Mouse (Mus musculus) brain, adult 2 months (tissue): ENCODE results near the gene Ttll11.

Experiments used
- DNase-seq: peaks from one replicate; pipeline ENCODE4 v3.0.0; 2011; ENCODE audit warnings: low read depth, low spot score

The Ttll11 gene

GRCm38 (mm10) chr2:35979644-35980021, at the start of gene Ttll11:
Gene Ttll11 (minus strand): TSS chr2:35979913.
- DNase-seq: peak; percentile 98

GRCm38 (mm10) chr2:36023291-36023690, 43.6 kb upstream of the Ttll11 start:
- no peak for DNase-seq

- peak; percentile 93 for DNase-seq
Measured at GRCm38 (mm10) chr2:36021385-36022159, 41.9 kb upstream of the Ttll11 start.

- DNase-seq: no peak
Measured at GRCm38 (mm10) chr2:36013010-36013409, 33.3 kb upstream of the Ttll11 start.

DNA sequence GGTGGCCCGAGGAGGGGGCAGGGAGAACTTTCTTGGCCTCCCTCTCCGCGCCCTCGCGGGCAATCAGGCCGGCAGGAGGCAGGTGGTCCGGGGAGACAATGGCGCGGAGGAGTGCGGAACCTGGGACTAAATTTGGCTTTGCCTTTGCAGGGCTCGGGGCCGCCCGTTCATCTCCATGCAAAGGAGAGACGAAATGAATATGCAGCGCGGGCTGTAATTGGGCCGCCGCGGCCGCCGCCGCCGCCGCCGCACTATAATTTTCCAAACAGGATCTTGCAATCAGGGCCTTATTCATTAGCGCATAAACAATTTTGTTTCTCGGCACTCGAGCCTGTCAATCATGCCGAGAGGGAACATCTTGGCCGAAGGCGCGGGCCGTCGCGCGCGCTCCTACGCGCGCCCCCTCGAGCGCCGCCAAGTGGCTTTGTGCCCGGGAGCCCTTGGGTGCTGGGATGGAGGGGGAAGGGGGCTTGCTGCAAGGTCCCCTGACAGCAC, 31.7 kb upstream of the Ttll11 start:
- peak; percentile 57 for DNase-seq

- peak; percentile 63 for DNase-seq
Measured at GRCm38 (mm10) chr2:36010579-36010978, 30.9 kb upstream of the Ttll11 start.

- DNase-seq: peak; percentile 89
Measured at GRCm38 (mm10) chr2:36009386-36009785, 29.7 kb upstream of the Ttll11 start.

- DNase-seq: peak; percentile 63
Measured at GRCm38 (mm10) chr2:36008071-36008470, 28.4 kb upstream of the Ttll11 start.

DNA sequence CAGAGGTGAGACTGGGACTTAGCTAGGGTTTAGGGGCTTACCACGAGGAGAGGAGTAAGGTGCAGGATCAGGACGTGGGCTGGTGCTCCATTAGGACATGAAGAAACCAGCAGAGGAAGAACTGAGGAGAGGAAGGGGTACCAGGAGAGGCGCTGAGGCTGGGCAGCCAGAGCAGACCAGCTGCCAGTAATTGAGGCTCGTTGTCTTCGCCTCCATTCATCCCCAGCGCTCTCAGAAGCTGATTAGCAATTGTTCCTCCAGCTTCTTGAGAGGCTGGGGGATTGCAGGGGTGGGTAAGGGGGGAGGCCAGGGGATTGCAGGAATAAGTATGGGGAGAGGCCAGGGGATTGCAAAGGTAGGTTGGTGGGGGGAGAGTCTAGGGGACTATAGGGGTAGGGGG, 22.5 kb upstream of the Ttll11 start:
- no peak for DNase-seq

- DNase-seq: no peak
Measured at GRCm38 (mm10) chr2:36000390-36000789, 20.7 kb upstream of the Ttll11 start.

DNA sequence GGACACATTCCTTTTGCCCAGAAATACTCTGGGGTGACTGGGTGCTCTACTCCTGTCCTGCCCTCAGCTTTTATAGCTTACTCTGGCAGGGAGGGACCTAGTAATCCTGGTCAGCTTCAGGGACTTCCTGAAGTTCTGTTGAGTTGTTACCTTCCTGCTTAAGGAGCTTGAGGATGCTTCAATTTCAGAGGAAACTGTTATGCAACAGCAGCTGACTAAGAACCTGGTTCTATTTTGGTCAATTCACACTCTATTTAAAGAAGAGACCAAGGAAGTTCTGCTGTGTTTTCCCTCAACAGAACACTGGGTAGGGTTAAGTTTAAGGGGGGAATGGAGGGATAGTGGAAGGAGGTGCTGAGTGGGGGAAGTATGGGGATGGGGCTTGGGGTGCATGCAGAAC, 19.5 kb upstream of the Ttll11 start:
- DNase-seq: peak; percentile 75

DNA sequence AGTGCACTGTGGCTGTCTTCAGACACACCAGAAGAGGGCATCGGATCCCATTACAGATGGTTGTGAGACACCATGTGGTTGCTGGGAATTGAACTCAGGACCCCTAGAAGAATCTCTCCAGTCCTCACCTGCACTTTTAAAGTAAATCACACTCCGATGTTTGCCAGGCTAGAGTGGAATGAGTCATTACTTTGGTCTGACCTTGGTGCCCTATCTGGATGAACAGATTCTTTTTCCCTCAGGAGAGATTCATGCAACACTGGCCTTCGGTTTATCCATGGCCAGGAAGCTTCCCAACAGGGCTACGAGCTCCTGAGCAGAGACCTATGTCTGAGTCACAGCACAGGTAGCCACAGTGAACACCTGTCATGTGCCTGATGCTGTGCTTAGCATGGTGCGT, 18.7 kb upstream of the Ttll11 start:
- DNase-seq: no peak

GRCm38 (mm10) chr2:35996753-35997152, 17.0 kb upstream of the Ttll11 start:
- no peak for DNase-seq

GRCm38 (mm10) chr2:35994303-35994702, 14.6 kb upstream of the Ttll11 start:
- peak; percentile 79 for DNase-seq

- DNase-seq: no peak
Measured at GRCm38 (mm10) chr2:35993481-35993880, 13.8 kb upstream of the Ttll11 start.

DNA sequence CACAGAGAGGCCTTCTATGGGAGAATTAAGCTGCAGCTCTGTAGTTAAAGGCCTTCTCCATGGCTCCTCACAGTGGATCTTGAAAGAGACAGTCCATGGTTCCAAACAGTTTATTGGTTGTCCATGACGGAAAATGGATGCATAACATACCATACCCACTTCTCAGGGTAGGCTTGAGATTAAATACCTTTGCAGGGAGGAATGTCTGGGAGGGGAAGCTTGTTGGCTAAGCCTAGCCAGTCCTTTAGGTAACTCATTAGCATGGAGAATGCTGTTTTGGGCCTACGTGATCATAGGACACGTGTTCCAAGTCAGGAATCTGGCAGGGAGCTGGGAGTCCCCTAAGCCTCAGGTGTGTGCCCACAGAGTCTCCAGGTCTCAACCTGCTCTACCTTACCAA, 12.5 kb upstream of the Ttll11 start:
- no peak for DNase-seq

- DNase-seq: peak; percentile 86
Measured at GRCm38 (mm10) chr2:35983869-35984268, 4.2 kb upstream of the Ttll11 start.

- no peak for DNase-seq
Measured at GRCm38 (mm10) chr2:35981872-35982271, 2.2 kb upstream of the Ttll11 start.

DNA sequence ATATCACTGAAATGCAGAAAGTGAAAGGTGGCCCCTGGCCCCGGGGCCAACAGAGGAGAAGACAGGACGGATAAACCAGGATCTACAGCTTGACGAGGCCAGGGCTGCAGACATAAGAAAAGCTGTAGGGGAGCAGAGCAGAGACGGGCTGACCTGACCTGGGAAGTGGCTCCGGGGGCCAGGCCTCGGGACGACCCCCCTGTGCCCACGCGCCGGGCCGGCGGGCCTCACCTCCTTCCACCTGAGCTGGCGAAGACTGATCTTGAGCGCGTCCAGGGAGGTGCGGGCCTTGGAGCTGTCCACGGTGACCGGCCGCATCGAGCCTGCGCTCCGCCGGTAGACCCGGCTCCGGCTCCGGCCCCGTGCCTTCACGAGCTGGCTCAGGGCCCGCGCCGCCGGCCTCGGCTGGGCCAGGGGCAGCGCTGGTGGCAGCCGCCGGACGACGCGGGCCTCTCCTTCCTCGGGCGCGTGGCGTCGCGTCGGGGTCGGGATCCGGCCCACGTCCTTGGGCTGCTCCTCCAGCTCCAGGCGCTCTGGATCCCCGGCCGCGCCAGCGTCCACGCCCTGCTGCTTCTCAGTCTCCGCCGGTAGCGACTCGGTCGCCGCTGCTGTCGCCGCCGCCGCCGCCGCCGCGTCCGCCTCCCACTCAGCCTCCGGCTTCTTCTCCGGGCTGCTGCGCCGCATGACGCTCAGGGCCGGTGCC, 621 bp downstream of the Ttll11 start:
- peak; percentile 39 for DNase-seq

GRCm38 (mm10) chr2:35978276-35978933, 1.3 kb downstream of the Ttll11 start:
- peak; percentile 87 for DNase-seq

DNA sequence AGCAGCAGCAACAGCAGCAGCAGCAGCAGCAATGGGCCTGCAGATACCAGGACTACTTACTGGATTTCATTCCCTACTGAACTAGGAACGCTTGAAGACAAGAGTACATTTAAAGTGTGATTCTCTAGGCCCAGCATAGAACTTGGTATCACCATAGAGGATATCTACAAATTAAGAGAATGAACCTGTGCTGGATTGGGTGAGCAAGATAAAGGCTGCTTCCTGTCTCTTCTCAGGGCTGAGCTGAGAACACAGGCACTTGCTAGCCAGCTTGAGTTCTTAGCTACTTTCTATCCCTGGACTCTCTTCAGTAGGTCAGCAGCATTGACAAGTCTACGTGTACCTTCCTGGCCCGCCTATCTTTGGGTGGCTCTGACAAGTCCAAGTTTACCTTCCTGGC, 2.0 kb downstream of the Ttll11 start:
- DNase-seq: no peak

- DNase-seq: no peak
Measured at GRCm38 (mm10) chr2:35972259-35973001, 7.3 kb downstream of the Ttll11 start.
